Mouse (Mus musculus) adrenal gland, postnatal 4 days (tissue): ENCODE measurements around the gene Trio. TPM values are rescaled to one million over a fixed set of nuclear protein-coding genes. Genes with fewer than 3 reads are reported as not detected.

ENCODE experiments used
- DNase-seq, 2 experiments: peaks; one replicate each; pipeline ENCODE4 v3.0.0; 2021 to 2022; ENCODE audit warnings: low spot score in 2 of 2, mixed read lengths in 2 of 2
- total RNA-seq, 2 experiments: library from RNA; stranded (reverse); gene quantifications; 2 replicates each; pipeline ENCODE4 v1.2.3; 2021

The Trio gene
- total RNA-seq, 2 experiments from 2014 or later: 111 to 118 TPM

GRCm38 (mm10) chr15:27779827-27780226 is 245.8 kb downstream of the Trio start:
- no peak for DNase-seq

- DNase-seq: no peak
Measured at GRCm38 (mm10) chr15:27779398-27779797, 246.2 kb downstream of the Trio start.

- no peak for DNase-seq
Measured at GRCm38 (mm10) chr15:27778256-27778655, 247.4 kb downstream of the Trio start.

- no peak for DNase-seq
Measured at GRCm38 (mm10) chr15:27777455-27778190, 248.0 kb downstream of the Trio start.

GRCm38 (mm10) chr15:27774481-27774880 is 251.2 kb downstream of the Trio start:
- no peak for DNase-seq

GRCm38 (mm10) chr15:27772125-27772627 is 253.5 kb downstream of the Trio start:
- DNase-seq: no peak

GRCm38 (mm10) chr15:27771581-27771980 is 254.1 kb downstream of the Trio start:
- DNase-seq: no peak

- DNase-seq: no peak
Measured at GRCm38 (mm10) chr15:27770513-27771196, 255.0 kb downstream of the Trio start.

GRCm38 (mm10) chr15:27761416-27761815 is 264.2 kb downstream of the Trio start:
- DNase-seq: no peak

- DNase-seq: no peak
Measured at GRCm38 (mm10) chr15:27760655-27761054, 265.0 kb downstream of the Trio start.

GRCm38 (mm10) chr15:27759890-27760289 is 265.8 kb downstream of the Trio start:
- DNase-seq: no peak

- no peak for DNase-seq
Measured at GRCm38 (mm10) chr15:27758680-27759079, 267.0 kb downstream of the Trio start.

- DNase-seq: no peak
Measured at GRCm38 (mm10) chr15:27756426-27756825, 269.2 kb downstream of the Trio start.

- no peak for DNase-seq
Measured at GRCm38 (mm10) chr15:27754571-27755260, 270.9 kb downstream of the Trio start.

GRCm38 (mm10) chr15:27753923-27754322 is 271.7 kb downstream of the Trio start:
- DNase-seq: no peak

GRCm38 (mm10) chr15:27752677-27753342 is 272.8 kb downstream of the Trio start:
- no peak for DNase-seq

- peak in 1 of 2 experiments; percentile 24 for DNase-seq
Measured at GRCm38 (mm10) chr15:27751612-27752405, 273.8 kb downstream of the Trio start.

- no peak for DNase-seq
Measured at GRCm38 (mm10) chr15:27748739-27749138, 276.9 kb downstream of the Trio start.

- DNase-seq: no peak
Measured at GRCm38 (mm10) chr15:27747512-27747911, 278.1 kb downstream of the Trio start.

- no peak for DNase-seq
Measured at GRCm38 (mm10) chr15:27744995-27745394, 280.7 kb downstream of the Trio start.
